In the genomic region with DNA sequence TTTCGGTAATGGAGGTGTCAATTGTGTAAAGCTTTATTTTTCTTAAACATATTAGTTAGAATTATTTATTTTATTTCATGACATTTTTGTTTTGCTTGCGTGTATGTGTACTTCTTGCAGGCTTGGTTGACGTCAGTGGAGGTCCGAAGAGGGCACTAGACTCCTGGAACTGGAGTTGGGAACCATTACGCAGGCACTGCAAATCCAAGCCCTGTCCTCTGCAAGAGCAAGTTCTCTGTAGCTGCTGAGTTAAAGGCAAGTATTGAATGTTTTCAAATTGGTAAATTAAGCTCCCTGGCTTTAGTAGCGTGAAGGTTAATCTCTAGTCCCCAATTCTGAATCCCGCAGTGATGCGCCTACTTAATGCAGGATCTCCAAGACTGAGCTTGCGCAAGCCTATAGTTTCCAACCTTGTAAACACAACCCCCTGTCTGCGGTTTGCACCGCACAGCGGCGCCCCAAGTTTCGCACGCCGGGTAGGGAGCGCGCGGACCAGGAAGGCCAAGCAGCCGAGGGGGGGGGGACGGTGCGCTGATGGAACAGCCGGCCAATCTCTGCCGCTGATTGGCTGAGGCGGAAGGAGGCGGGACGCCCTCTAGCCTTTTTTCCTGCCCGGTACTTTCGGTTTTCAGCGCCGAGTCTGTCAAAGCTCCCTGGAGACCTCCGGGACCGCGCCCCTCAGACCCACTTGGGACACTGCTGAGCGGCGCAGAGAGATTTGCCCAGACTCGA, we compare ENCODE assay signal across 8 mouse cellular contexts. TPM values are rescaled to one million over a fixed set of nuclear protein-coding genes. Genes with fewer than 3 reads are reported as not detected.
DNase-seq lines count a peak whose midpoint lies in the region; ATAC-seq lines count a peak whose summit lies in the region.

A gene (plus strand): TSS at position 581 of the 732 bp plus-strand sequence.

- peak within 1 kb of the TSS; percentile 81 for H3K4me2 ChIP-seq in hindbrain, embryonic 16.5 days (ENCODE audit: low read length)

- peak within 1 kb of the TSS; percentile 69 for H3K4me3 ChIP-seq in hindbrain, embryonic 16.5 days (ENCODE audit: low read length)
- peak within 1 kb of the TSS; percentile 99 for H3K4me3 ChIP-seq in macrophage (ENCODE audit: inconsistent target)

- WGBS in hindbrain, embryonic 16.5 days, result 5% methylated on average over 30 of the region's 37 CpGs
- 7% methylated on average over 33 of the region's 37 CpGs for WGBS in macrophage (ENCODE audit: missing documents)

- ATAC-seq in hindbrain, embryonic 16.5 days, result peak; percentile 94

- no peaks in the 10 kb centered on the region; the same call in 1 of the 2 replicates for H3K4me1 ChIP-seq in hindbrain, embryonic 16.5 days (ENCODE audit: control insufficient read depth, insufficient read depth, low read depth, low read length)

- H3K9ac ChIP-seq in hindbrain, embryonic 16.5 days (ENCODE audit: low read depth, low read length), result peak within 1 kb of the TSS; percentile 76

- peak; percentile 89 for DNase-seq in T-cell, adult 2 months (ENCODE audit: low spot score)
- DNase-seq in cerebellum, postnatal 36 days, result peak; percentile 85 to 86
- peak; percentile 84 for DNase-seq in gastrocnemius, adult 18-20 months (ENCODE audit: low spot score)
- DNase-seq in left cerebral cortex, adult 18-20 months (ENCODE audit: low spot score in 2 of 2), result peak; percentile 69 to 81
- DNase-seq in right cerebral cortex, adult 18-20 months, result peak; percentile 86
- DNase-seq in urinary bladder, postnatal 10 days (ENCODE audit: low spot score), result peak; percentile 37

- H3K9me3 ChIP-seq in hindbrain, embryonic 16.5 days (ENCODE audit: control insufficient read depth, low read length), result no peaks in the 10 kb centered on the region

- H3K79me2 ChIP-seq in macrophage (ENCODE audit: inconsistent target), result peaks cover 48% of the 10 kb centered on the region

- H3K27ac ChIP-seq in hindbrain, embryonic 16.5 days (ENCODE audit: low read depth, low read length), result 0 out of 2 replicates have a peak within 1 kb of the TSS, but pooled peaks have one; percentile 54
- H3K27ac ChIP-seq in macrophage, result peak within 1 kb of the TSS; percentile 86

- H3K27me3 ChIP-seq in hindbrain, embryonic 16.5 days (replicated peaks; ENCODE audit: control insufficient read depth, insufficient read depth, low read length), result no peaks in the 10 kb centered on the region

- no peaks in the 10 kb centered on the region for H3K36me3 ChIP-seq in hindbrain, embryonic 16.5 days (ENCODE audit: control insufficient read depth, insufficient read depth, low read length)
- peaks cover 39% of the 10 kb centered on the region for H3K36me3 ChIP-seq in macrophage (ENCODE audit: inconsistent target)

RNA-seq across cellular contexts. Expression of the gene that starts here (rescaled TPM):
- total RNA-seq in gastrocnemius, adult 18-20 months (2021), result 10 to 100 TPM; 11.7 to 11.8 TPM
- polyA plus RNA-seq in hindbrain, embryonic 16.5 days (2015; fragmentation: Nextera tagmentation; extraction: Ambion mirVana), result 13.8 and 14.2 TPM in 2 replicates
- total RNA-seq in left cerebral cortex, adult 18-20 months (2021), result 10 to 100 TPM; 17.2 to 21.9 TPM
- total RNA-seq in macrophage (2018; cell fraction: chromatin; rRNA removed), result 1,000 to 10,000 TPM in 11 of 26 experiments, 100 to 1,000 TPM in 15; 220 to 2,159 (median 851) TPM
- 1,000 to 10,000 TPM in 11 of 26 experiments, 100 to 1,000 TPM in 15; 200 to 1,584 (median 595) TPM for total RNA-seq in macrophage (2018; cell fraction: cytosol; rRNA removed)
- total RNA-seq in macrophage (2018; cell fraction: nucleus; rRNA removed), result 1,000 to 10,000 TPM in 12 of 26 experiments, 100 to 1,000 TPM in 14; 209 to 1,911 (median 748) TPM
- polyA plus RNA-seq in macrophage (2018), result 230 to 518 TPM (median 277 TPM) in 3 replicates

Comparison
In these comparisons a context has a peak if more than half of its experiments do, and no peak if none do; other contexts are left out.
1. Peak in every context shown above with its lines: DNase-seq, ATAC-seq, H3K4me3 ChIP-seq and H3K27ac ChIP-seq.
2. RNA of the gene that starts here (polyA plus RNA-seq): 230 to 518 TPM in macrophage; 13.8 to 14.2 TPM in hindbrain, embryonic 16.5 days; every median in the first group is over 10 times any median in the second.
3. DNase-seq: peak in every context shown above with its lines; median percentile 89 in T-cell, adult 2 months; 86 in right cerebral cortex, adult 18-20 months; 86 in cerebellum, postnatal 36 days; 84 in gastrocnemius, adult 18-20 months; 75 in left cerebral cortex, adult 18-20 months; 37 in urinary bladder, postnatal 10 days.